Mouse (Mus musculus) erythroblast, adult 5-6 weeks (primary cell): ENCODE measurements around the gene Tmtc1. TPM values are rescaled to one million over a fixed set of nuclear protein-coding genes. Genes with fewer than 3 reads are reported as not detected.
A peak's percentile ranks its signal among the peaks of the same experiment; 100 is the strongest.

Source experiments
- ATAC-seq: replicated peaks from 2 replicates; pipeline ENCODE4 v1.8.0; 2016; ENCODE audit warnings: moderate number of reproducible peaks, mild to moderate bottlenecking, moderate TSS enrichment, inconsistent platforms; ENCODE audit not compliant: poor library complexity, low FRiP score, severe bottlenecking
- total RNA-seq, 2 experiments: library from RNA; stranded (forward) in 1 of 2; stranded (reverse) in 1 of 2; fragments of 150-400 nt in 1 of 2; fragments of 200-764, 138-1000 nt in 1 of 2; gene quantifications; 2 replicates each; pipeline versions ENCODE4 v1.2.3 to v1.2.4; 2015 to 2017; ENCODE audit warnings: low replicate concordance in 2 of 2

Tmtc1 gene
- total RNA-seq, 2 experiments from 2014 or later: 0.09 TPM; not detected in 1

DNA sequence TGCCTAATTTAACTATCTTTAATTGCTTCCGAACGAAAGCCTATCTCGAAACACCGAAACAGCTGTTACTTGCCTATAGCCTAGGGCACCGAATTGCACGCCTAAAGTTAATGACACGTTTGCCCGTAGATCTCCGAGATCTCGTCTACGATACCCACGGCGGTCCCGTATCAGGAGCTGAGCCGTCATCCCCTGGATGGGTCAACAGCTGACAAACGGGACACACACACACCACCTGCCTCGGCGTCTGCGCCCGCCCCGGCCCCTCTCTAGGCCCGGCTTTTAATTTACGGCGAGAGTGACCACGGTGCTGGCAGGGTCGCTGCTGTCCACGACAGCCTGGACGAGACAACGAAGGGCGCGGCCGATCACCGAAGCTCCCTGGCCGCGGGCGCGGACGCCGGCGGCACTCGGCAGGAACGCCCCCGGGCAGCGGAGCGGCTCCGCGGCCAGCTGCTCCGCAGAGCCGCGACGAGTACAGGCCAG, 232.8 kb downstream of the Tmtc1 start:
- ATAC-seq: peak; percentile 51

- no peak for ATAC-seq
Measured at GRCm38 (mm10) chr6:148207522-148207921, 236.7 kb downstream of the Tmtc1 start.

- ATAC-seq: no peak
Measured at GRCm38 (mm10) chr6:148205134-148205533, 239.1 kb downstream of the Tmtc1 start.

DNA sequence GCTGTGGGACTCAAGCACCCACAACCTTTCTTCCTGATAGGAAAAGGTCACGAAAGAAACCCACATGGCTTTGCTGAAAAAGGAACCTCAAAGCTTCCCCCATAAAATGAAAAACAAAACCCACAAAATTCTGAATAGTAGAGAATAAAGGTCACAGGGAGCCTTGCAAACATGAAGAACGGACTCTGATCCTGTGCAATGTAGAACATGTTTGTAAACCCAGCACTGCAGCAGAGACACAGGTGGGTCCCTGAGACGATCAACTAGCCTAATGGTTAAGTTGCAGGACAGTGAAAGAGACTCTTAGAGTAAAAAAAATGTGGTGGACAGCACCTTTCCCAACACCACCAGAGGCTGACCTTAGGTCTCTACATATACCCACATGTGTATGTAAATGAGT, 244.5 kb downstream of the Tmtc1 start:
- no peak for ATAC-seq

DNA sequence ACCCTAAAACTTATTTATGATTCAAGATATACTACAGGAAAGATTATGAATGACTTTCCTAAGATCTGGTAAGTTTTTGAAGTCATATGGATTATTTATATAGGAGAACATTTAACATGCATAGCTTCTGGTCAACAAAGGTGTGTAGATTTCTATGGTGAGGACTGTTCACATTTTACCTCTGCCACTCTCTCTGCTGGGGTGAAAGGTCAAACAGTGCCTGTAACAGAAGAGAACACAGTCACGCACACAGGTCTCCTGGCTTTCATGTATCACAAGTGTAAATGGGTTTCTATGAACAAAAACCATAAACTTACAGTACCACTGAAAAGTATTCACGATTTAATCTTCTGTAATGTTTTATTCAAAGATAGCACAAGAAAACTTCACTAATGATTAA, 245.0 kb downstream of the Tmtc1 start:
- no peak for ATAC-seq

GRCm38 (mm10) chr6:148193972-148194701, 250.1 kb downstream of the Tmtc1 start:
- ATAC-seq: no peak

DNA sequence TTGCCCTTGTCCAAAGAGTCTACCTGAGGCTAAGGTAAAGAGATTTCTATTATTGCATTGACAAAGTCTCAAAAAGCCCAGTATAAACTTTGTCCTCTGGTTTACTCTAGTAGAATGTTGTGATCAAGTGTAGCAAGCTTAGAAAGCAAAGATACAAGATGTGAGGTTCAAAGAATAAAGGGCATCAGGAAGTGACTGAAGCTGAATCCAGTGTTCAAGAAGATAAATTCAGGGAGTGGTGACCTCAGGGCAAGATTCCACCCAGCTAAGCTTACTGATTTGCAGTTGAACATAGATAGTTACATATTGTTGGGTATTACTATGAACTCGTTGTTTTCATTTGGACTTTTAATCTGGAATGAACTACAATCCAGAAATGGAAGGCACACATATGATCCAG, 258.5 kb downstream of the Tmtc1 start:
- ATAC-seq: no peak

Other genes starting within 250 kb of the Tmtc1 start
- gene Ergic2, start 232.0 kb downstream of the Tmtc1 start, total RNA-seq (2015; ENCODE audit: low replicate concordance): 37.9 and 80.3 TPM in 2 replicates
- gene Ergic2, start 232.0 kb downstream of the Tmtc1 start, total RNA-seq (2017; ENCODE audit: low replicate concordance): 137 and 148 TPM in 2 replicates